Mouse (Mus musculus) spleen, adult 2 months (tissue): Measurements from ENCODE around the gene Adamts3.

ENCODE experiments used
- CTCF ChIP-seq: fragments of 200-500 bp; IDR thresholded peaks from 2 replicates; pipeline ENCODE4 v1.5.1; 2011; ENCODE audit warnings: mild to moderate bottlenecking, inconsistent platforms; ENCODE audit not compliant: insufficient read depth, insufficient read length, insufficient replicate concordance; ENCODE audit errors: extremely low read depth
- POLR2A ChIP-seq: fragments of 200-500 bp; IDR thresholded peaks from 2 replicates; pipeline ENCODE4 v1.6.1; 2011; ENCODE audit warnings: low read depth, low read length, inconsistent platforms

GRCm38 (mm10) chr5:89714552-89714951 lies 168.6 kb downstream of the Adamts3 start:
- TF ChIP-seq CTCF = no peak
- no peak for TF ChIP-seq POLR2A
